Mouse (Mus musculus) heart, embryonic 13.5 days (tissue): ENCODE data around the gene Pole4. TPM values are rescaled to one million over a fixed set of nuclear protein-coding genes. Genes with fewer than 3 reads are reported as not detected.
"Not testable (repeated sequence)": the region's sequence is repeated elsewhere in the genome, so short reads cannot be mapped to it uniquely, and the experiment has no call there.

Source experiments
- ATAC-seq: fragments of 200-750 bp; cut with Nextera tagmentation; 2 replicates; pipeline ENCODE4 v1.8.0; 2017; ENCODE audit warnings: moderate TSS enrichment; ENCODE audit not compliant: insufficient number of reproducible peaks, low FRiP score, low TSS enrichment; ENCODE audit errors: extremely low read depth
- H3K27ac ChIP-seq: fragments of 300-500 bp; sonication (generic); replicated peaks from 2 replicates; pipeline ENCODE4 v1.5.1; 2015; ENCODE audit warnings: moderate library complexity, mild to moderate bottlenecking, inconsistent platforms
- H3K27me3 ChIP-seq: fragments of 300-500 bp; sonication (generic); replicated peaks from 2 replicates; pipeline ENCODE4 v1.6.1; 2015; ENCODE audit warnings: mild to moderate bottlenecking, inconsistent platforms
- H3K36me3 ChIP-seq: fragments of 300-500 bp; sonication (generic); 2 replicates; pipeline ENCODE4 v1.6.1; 2015; ENCODE audit warnings: mild to moderate bottlenecking, inconsistent platforms
- H3K4me1 ChIP-seq: fragments of 300-500 bp; sonication (generic); 2 replicates; pipeline ENCODE4 v1.6.1; 2015; ENCODE audit warnings: inconsistent platforms
- H3K4me2 ChIP-seq: fragments of 300-500 bp; sonication (generic); 2 replicates; pipeline ENCODE4 v1.6.1; 2015; ENCODE audit warnings: inconsistent platforms, mild to moderate bottlenecking, moderate library complexity
- H3K4me3 ChIP-seq: fragments of 300-500 bp; sonication (generic); 2 replicates; pipeline ENCODE4 v1.5.1; 2015; ENCODE audit warnings: moderate library complexity, mild to moderate bottlenecking, inconsistent platforms
- H3K9ac ChIP-seq: fragments of 300-500 bp; sonication (generic); 2 replicates; pipeline ENCODE4 v1.6.1; 2015; ENCODE audit warnings: inconsistent platforms, mild to moderate bottlenecking, moderate library complexity
- H3K9me3 ChIP-seq: fragments of 300-500 bp; sonication (generic); 2 replicates; pipeline ENCODE4 v1.6.1; 2016; ENCODE audit warnings: inconsistent platforms
- whole genome bisulfite sequencing: fragments of 180-500 bp; shearing (Covaris S2); methylation state at CpG from one replicate; pipeline ENCODE4 v1.1.7; 2015; ENCODE audit warnings: mixed read lengths; 5-methylcytosine and 5-hydroxymethylcytosine counted together
- polyA plus RNA-seq: library from polyadenylated mRNA; unstranded; fragments of >200 nt; fragmentation: Nextera tagmentation; extraction: Ambion mirVana; gene quantifications from 2 replicates; pipeline ENCODE4 v1.2.1, GENCODE M21; 2015

Pole4 gene
- polyA plus RNA-seq, 1 experiment from 2014 or later, result 82.5 TPM

- H3K9me3 ChIP-seq, result no peaks in the 10 kb centered on the region
- no peaks in the 10 kb centered on the region for H3K36me3 ChIP-seq
- H3K27ac ChIP-seq, result no peak overlapping the region
- peaks cover 4% of the 10 kb centered on the region; the same call in 1 of the 2 replicates for H3K4me1 ChIP-seq
- ATAC-seq, result no peak
- no peak overlapping the region for H3K4me2 ChIP-seq
- no peak overlapping the region for H3K4me3 ChIP-seq
- H3K9ac ChIP-seq, result no peak overlapping the region
- H3K27me3 ChIP-seq, result no peaks in the 10 kb centered on the region
Observed at GRCm38 (mm10) chr6:82684136-82684535, 21.0 kb downstream of the Pole4 start.

- H3K4me3 ChIP-seq, H3K9me3 ChIP-seq, H3K4me1 ChIP-seq, H3K4me2 ChIP-seq, ATAC-seq, H3K36me3 ChIP-seq, H3K9ac ChIP-seq, H3K27me3 ChIP-seq, H3K27ac ChIP-seq: not testable (repeated sequence)
- 66% methylated on average over 2 of the region's 2 CpGs for WGBS
Observed at GRCm38 (mm10) chr6:82679286-82679685, 25.9 kb downstream of the Pole4 start.

GRCm38 (mm10) chr6:82677629-82678028, 27.5 kb downstream of the Pole4 start:
- not testable (repeated sequence) for H3K9ac ChIP-seq, ATAC-seq
- 60% methylated on average over 3 of the region's 3 CpGs for WGBS

GRCm38 (mm10) chr6:82666480-82666879, 38.7 kb downstream of the Pole4 start:
- Histone ChIP-seq H3K4me1 (no peaks in the 10 kb centered on the region), H3K4me3 (no peak overlapping the region), H3K9me3 (peaks cover 9% of the 10 kb centered on the region; the same call in 1 of the 2 replicates), H3K36me3 (no peaks in the 10 kb centered on the region), H3K27me3 (no peaks in the 10 kb centered on the region), H3K27ac (no peak overlapping the region), H3K9ac (no peak overlapping the region), H3K4me2 (no peak overlapping the region)
- ATAC-seq, result no peak

More at GRCm38 (mm10) chr6:82677629-82678028, 27.5 kb downstream of the Pole4 start:
- not testable (repeated sequence) for H3K4me1 ChIP-seq, H3K36me3 ChIP-seq, H3K4me2 ChIP-seq, H3K4me3 ChIP-seq, H3K27me3 ChIP-seq, H3K27ac ChIP-seq, H3K9me3 ChIP-seq

GRCm38 (mm10) chr6:82653169-82653525, 52.0 kb downstream of the Pole4 start:
- H3K27me3 ChIP-seq, result 0 out of 2 replicates have a peak, but pooled peaks cover 4% of the 10 kb centered on the region
- H3K4me3 ChIP-seq, result peak overlapping the region; percentile 75
- WGBS, result 33% methylated on average over 11 of the region's 11 CpGs
- H3K9me3 ChIP-seq, result no peaks in the 10 kb centered on the region
- H3K4me2 ChIP-seq, result peak overlapping the region; percentile 65
- H3K4me1 ChIP-seq, result peaks cover 14% of the 10 kb centered on the region
- H3K36me3 ChIP-seq, result peaks cover 27% of the 10 kb centered on the region
- H3K9ac ChIP-seq, result peak overlapping the region; percentile 87
- peak overlapping the region; percentile 95 for H3K27ac ChIP-seq
- no peak for ATAC-seq

- Histone ChIP-seq H3K36me3 (peaks cover 32% of the 10 kb centered on the region), H3K27ac (peak overlapping the region; percentile 95), H3K4me2 (peak overlapping the region; percentile 65), H3K4me3 (peak overlapping the region; percentile 75), H3K9me3 (no peaks in the 10 kb centered on the region), H3K9ac (peak overlapping the region; percentile 87), H3K27me3 (0 out of 2 replicates have a peak, but pooled peaks cover 4% of the 10 kb centered on the region), H3K4me1 (peaks cover 14% of the 10 kb centered on the region)
- ATAC-seq, result peak; percentile 100
- WGBS, result under 1% methylated on average over 67 of the region's 67 CpGs
Observed at GRCm38 (mm10) chr6:82652521-82653168, 52.5 kb downstream of the Pole4 start.

GRCm38 (mm10) chr6:82649096-82649495, 56.1 kb downstream of the Pole4 start:
- Histone ChIP-seq H3K27me3 (no peaks in the 10 kb centered on the region), H3K4me3 (no peak overlapping the region), H3K27ac (no peak overlapping the region), H3K9me3 (no peaks in the 10 kb centered on the region), H3K36me3 (peaks cover 54% of the 10 kb centered on the region), H3K4me2 (no peak overlapping the region), H3K4me1 (peaks cover 14% of the 10 kb centered on the region), H3K9ac (0 out of 2 replicates have a peak overlapping the region, but pooled peaks have one; percentile 37)
- no peak for ATAC-seq
- 81% methylated on average over 2 of the region's 2 CpGs for WGBS

GRCm38 (mm10) chr6:82647940-82648655, 57.1 kb downstream of the Pole4 start:
- no peak for ATAC-seq
- Histone ChIP-seq H3K27ac (no peak overlapping the region), H3K36me3 (peaks cover 54% of the 10 kb centered on the region), H3K4me2 (no peak overlapping the region), H3K27me3 (no peaks in the 10 kb centered on the region), H3K4me3 (no peak overlapping the region), H3K4me1 (peaks cover 14% of the 10 kb centered on the region), H3K9ac (no peak overlapping the region), H3K9me3 (no peaks in the 10 kb centered on the region)
- 97% methylated on average over 1 of the region's 1 CpGs for WGBS

- WGBS, result 76% methylated on average over 1 of the region's 1 CpGs
- ATAC-seq, result no peak
- no peaks in the 10 kb centered on the region for H3K9me3 ChIP-seq
- H3K4me1 ChIP-seq, result peaks cover 11% of the 10 kb centered on the region
- H3K4me2 ChIP-seq, result no peak overlapping the region
- no peak overlapping the region for H3K4me3 ChIP-seq
- H3K27me3 ChIP-seq, result no peaks in the 10 kb centered on the region
- H3K36me3 ChIP-seq, result peaks cover 54% of the 10 kb centered on the region
- no peak overlapping the region for H3K27ac ChIP-seq
- H3K9ac ChIP-seq, result no peak overlapping the region
Observed at GRCm38 (mm10) chr6:82647001-82647400, 58.2 kb downstream of the Pole4 start.

GRCm38 (mm10) chr6:82640046-82640445, 65.1 kb downstream of the Pole4 start:
- 78% methylated on average over 4 of the region's 4 CpGs for WGBS
- Histone ChIP-seq H3K4me1 (no peaks in the 10 kb centered on the region), H3K9me3 (no peaks in the 10 kb centered on the region), H3K4me3 (no peak overlapping the region), H3K27me3 (no peaks in the 10 kb centered on the region), H3K27ac (no peak overlapping the region), H3K36me3 (peaks cover 7% of the 10 kb centered on the region), H3K4me2 (no peak overlapping the region), H3K9ac (no peak overlapping the region)
- ATAC-seq, result no peak

GRCm38 (mm10) chr6:82625331-82625730, 79.8 kb downstream of the Pole4 start:
- H3K4me3 ChIP-seq, H3K27ac ChIP-seq, H3K4me1 ChIP-seq, H3K9ac ChIP-seq, H3K4me2 ChIP-seq, H3K36me3 ChIP-seq, H3K27me3 ChIP-seq, ATAC-seq, H3K9me3 ChIP-seq: not testable (repeated sequence)
- WGBS, result 94% methylated on average over 7 of the region's 8 CpGs

GRCm38 (mm10) chr6:82613201-82613600, 92.0 kb downstream of the Pole4 start:
- H3K36me3 ChIP-seq, result no peaks in the 10 kb centered on the region
- WGBS, result 67% methylated on average over 4 of the region's 4 CpGs
- no peaks in the 10 kb centered on the region for H3K27me3 ChIP-seq
- no peak overlapping the region for H3K4me2 ChIP-seq
- H3K4me3 ChIP-seq, result no peak overlapping the region
- H3K27ac ChIP-seq, result no peak overlapping the region
- H3K9me3 ChIP-seq, result no peaks in the 10 kb centered on the region
- ATAC-seq, result no peak
- no peak overlapping the region for H3K9ac ChIP-seq
- H3K4me1 ChIP-seq, result no peaks in the 10 kb centered on the region
